14 mouse cellular contexts compared by ENCODE assay signal in genomic region chr10:18953011-18953705, GRCm38 (mm10).
"Had no signal": no experiment of that assay in that cellular context is flagged by ENCODE, and none has a peak within 500 bp of the region (broad histone marks: within the 10 kb centered on the region; RNA-seq: fewer than 3 reads in every experiment).

No protein-coding gene starts in this region.

- H3K4me3 ChIP-seq: limb, embryonic 12.5 days; liver, embryonic 13.5 days; lung, embryonic 15.5 days; megakaryocyte, embryonic 14.5 days; midbrain, embryonic 15.5 days; neural tube, embryonic 12.5 days; stomach, embryonic 15.5 days had no signal

- H3K4me2 ChIP-seq: limb, embryonic 12.5 days; liver, embryonic 13.5 days; lung, embryonic 15.5 days; midbrain, embryonic 11.5 days; midbrain, embryonic 15.5 days; neural tube, embryonic 12.5 days; stomach, embryonic 15.5 days had no signal

- H3K9me3 ChIP-seq: limb, embryonic 12.5 days; liver, embryonic 13.5 days; lung, embryonic 15.5 days; megakaryocyte, embryonic 14.5 days; midbrain, embryonic 15.5 days; neural tube, embryonic 12.5 days; stomach, embryonic 15.5 days had no signal

- H3K27me3 ChIP-seq: limb, embryonic 12.5 days; liver, embryonic 13.5 days; lung, embryonic 15.5 days; midbrain, embryonic 15.5 days; neural tube, embryonic 12.5 days; stomach, embryonic 15.5 days had no signal

- DNase-seq: layer of hippocampus, adult 9-11 months; liver; liver, embryonic 13.5 days; liver, postnatal 0 days; right cerebral cortex, postnatal 4 days; spleen, adult 18-20 months had no signal

- H3K9ac ChIP-seq: limb, embryonic 12.5 days; liver, embryonic 13.5 days; liver, postnatal 0 days; lung, embryonic 15.5 days; midbrain, embryonic 15.5 days; neural tube, embryonic 12.5 days; stomach, embryonic 15.5 days had no signal

- H3K36me3 ChIP-seq: limb, embryonic 12.5 days; liver, embryonic 13.5 days; lung, embryonic 15.5 days; midbrain, embryonic 15.5 days; neural tube, embryonic 12.5 days; stomach, embryonic 15.5 days had no signal

- ATAC-seq: liver, postnatal 0 days; midbrain, embryonic 15.5 days had no signal

- H3K4me1 ChIP-seq: limb, embryonic 12.5 days; liver, embryonic 13.5 days; lung, embryonic 15.5 days; midbrain, embryonic 15.5 days; neural tube, embryonic 12.5 days; stomach, embryonic 15.5 days had no signal

- H3K27ac ChIP-seq: limb, embryonic 12.5 days; liver, embryonic 13.5 days; lung, embryonic 15.5 days; macrophage; midbrain, embryonic 15.5 days; neural tube, embryonic 12.5 days; stomach, embryonic 15.5 days had no signal
